Mouse (Mus musculus) heart, postnatal 10 days (tissue): ENCODE measurements around the gene Vmn1r44. TPM values are rescaled to one million over a fixed set of nuclear protein-coding genes. Genes with fewer than 3 reads are reported as not detected.
"Not testable (repeated sequence)": the region's sequence is repeated elsewhere in the genome, so short reads cannot be mapped to it uniquely, and the experiment has no call there.

ENCODE experiments used
- DNase-seq, 2 experiments: peaks; one replicate each; pipeline ENCODE4 v3.0.0; 2021
- intact Hi-C: fragments of 180-260 bp; cut with DNase I; formaldehyde crosslinking; loops from one replicate; pipeline ENCODE4 v1.15.1; 2025
- total RNA-seq, 2 experiments: library from RNA; stranded (reverse); gene quantifications; 2 replicates each; pipeline ENCODE4 v1.2.3; 2021

The Vmn1r44 gene
- total RNA-seq = not detected

- no peak for DNase-seq
- intact Hi-C loops = no loop called here
Observed at GRCm38 (mm10) chr6:89883360-89883759, at the start of gene Vmn1r44. Vmn1r44 (plus strand) TSS chr6:89883660.

DNA sequence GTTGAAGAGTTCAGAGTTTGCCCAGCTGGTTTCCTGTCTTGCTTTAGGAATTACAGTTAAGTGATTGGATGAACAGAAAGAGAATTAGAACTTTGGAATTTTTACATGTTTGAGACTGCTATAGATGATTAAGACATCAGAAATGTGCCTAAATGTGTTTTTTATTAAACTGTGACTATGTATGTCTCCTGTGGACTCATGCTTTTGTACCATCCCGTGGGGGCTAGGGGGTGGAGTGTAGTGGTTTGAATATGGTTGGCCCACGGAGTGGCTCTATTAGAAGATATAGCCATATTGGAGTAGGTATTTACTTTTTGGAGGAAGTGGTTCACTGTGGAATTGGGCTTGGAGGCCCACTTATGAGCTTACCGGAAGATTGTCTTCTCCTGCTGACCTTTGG is 25.9 kb upstream of the Vmn1r44 start:
- DNase-seq = no peak
- intact Hi-C loops = no loop called here

- DNase-seq = no peak
Observed at GRCm38 (mm10) chr6:89859839-89860238, 23.6 kb upstream of the Vmn1r44 start.

DNA sequence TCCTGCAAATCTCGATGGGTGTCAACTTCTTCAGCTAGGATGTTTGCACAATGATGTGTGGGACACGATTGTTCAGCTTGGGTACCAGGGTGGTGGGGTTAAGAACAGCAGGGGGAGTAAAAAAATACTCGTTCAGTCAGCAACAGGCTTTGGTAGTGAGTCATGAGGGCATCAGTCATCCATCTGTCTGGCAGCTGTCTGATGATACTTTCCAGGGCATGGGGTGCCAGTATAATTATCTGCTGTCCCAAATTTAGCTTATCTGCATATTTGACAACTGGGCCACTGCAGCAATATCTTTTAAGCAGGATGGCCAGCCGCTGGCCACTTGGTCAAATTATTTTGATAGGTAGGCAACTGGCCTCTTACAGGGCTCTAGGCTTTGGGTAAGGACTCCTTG is 19.7 kb upstream of the Vmn1r44 start:
- peak in 1 of 2 experiments; percentile 1 for DNase-seq
- intact Hi-C loops = no loop called here

More at GRCm38 (mm10) chr6:89859839-89860238, 23.6 kb upstream of the Vmn1r44 start:
- intact Hi-C loops = no loop called here

- intact Hi-C loops = no loop called here
- DNase-seq = no peak
Observed at GRCm38 (mm10) chr6:89867276-89867675, 16.2 kb upstream of the Vmn1r44 start.

DNA sequence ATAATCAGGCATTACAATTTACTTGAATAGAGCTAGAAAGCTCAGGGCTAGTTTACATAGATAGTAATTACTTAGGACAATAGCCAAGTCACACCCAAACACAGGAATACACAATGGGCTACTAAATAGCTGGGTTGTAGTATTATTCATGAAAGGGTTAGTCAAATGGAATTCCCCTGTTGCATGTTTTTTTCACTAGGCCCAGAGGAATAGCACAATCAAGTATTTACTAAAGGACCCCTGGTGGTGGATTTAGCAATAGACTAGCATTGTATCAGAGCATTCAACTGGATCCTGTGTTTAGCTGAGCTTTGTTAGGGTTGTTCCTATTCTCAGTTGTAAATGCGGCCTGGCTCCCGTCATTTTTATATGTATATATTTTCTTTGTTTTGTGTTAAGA is 15.5 kb upstream of the Vmn1r44 start:
- intact Hi-C loops = no loop called here
- no peak for DNase-seq

DNA sequence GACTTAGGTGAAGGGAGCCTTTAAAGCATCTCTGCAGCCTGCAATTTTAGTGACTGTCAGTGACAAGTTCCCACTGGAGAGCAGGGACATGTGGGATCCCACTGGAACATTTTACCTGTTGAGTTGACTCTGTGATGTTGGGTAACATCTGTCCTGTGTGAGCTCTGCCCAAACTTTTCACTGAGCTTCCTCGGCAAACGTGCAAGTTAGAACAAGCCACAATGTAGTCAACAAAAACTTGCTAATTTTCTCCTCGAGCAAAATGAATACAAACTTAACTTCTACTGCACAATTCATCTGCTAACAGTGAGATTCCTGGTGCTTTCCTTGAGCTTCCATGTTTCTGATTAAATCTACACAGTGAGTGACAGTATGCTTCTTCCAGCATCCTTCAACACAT is 7.1 kb upstream of the Vmn1r44 start, which contains the start of the genes Vmn1r42 and Vmn1r43:
Vmn1r42 (minus strand) TSS at position 101 of the 400 bp plus-strand sequence.
Vmn1r43 (minus strand) TSS at position 101 of the 400 bp plus-strand sequence.
- DNase-seq, intact Hi-C loops: not testable (repeated sequence)

DNA sequence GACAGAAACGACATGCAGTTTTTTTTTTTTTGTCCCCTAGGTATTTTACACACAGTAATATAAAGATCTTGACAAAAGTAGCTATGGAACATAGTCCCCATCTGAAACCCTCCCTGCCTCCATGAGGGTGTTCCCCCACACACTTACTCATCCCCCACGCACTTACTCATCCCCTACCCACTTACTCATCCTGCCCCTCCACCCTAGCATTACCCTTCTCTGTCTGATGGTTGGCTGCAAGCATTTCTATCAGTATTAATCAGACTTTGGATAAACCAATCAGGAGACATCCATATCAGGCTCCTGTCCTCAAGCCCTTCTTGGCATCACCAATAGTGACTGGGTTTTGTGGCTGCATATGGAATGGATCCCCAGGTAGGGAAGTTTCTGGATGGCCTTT is 6.5 kb upstream of the Vmn1r44 start:
- intact Hi-C loops = no loop called here
- DNase-seq = no peak

GRCm38 (mm10) chr6:89880867-89881266 is 2.6 kb upstream of the Vmn1r44 start:
- intact Hi-C loops = no loop called here
- no peak for DNase-seq

DNA sequence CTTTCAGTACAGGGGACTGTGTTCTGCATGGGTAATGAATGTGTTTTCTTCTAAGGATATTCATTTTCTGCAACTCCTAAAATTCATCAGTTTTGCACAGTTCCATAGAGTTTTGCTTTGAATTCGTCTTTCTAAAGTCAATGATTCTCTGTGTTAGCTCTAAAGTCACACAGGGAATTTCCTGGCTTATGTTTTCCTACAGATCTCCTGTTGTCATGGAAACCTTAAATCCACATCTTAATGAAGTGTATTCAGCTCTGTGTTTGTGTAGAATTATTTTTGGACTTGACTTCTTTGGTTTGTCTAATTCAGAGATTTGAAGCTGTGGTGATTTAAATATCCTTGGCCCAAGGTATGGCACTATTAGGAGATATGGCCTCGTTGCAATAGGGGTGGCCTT is 352 bp downstream of the Vmn1r44 start:
- DNase-seq = no peak
- intact Hi-C loops = no loop called here

DNA sequence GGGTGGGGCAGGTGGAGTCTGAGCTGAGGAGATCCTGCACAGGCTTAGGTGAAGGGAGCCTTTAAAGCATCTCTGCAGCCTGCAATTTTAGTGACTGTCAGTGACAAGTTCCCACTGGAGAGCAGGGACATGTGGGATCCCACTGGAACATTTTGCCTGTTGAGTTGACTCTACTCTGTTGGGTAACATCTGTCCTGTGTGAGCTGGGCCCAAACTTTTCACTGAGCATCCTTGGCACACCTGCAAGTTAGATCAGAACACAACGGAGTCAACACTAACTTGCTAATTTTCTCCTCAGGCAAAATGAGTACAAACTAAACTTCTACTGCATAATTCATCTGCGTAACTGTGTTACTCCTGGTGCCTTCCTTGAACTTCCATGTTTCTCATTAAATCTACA is 57.0 kb downstream of the Vmn1r44 start, which contains the start of gene Vmn1r45:
Vmn1r45 (minus strand) TSS at position 101 of the 400 bp plus-strand sequence.
- intact Hi-C loops, DNase-seq: not testable (repeated sequence)

DNA sequence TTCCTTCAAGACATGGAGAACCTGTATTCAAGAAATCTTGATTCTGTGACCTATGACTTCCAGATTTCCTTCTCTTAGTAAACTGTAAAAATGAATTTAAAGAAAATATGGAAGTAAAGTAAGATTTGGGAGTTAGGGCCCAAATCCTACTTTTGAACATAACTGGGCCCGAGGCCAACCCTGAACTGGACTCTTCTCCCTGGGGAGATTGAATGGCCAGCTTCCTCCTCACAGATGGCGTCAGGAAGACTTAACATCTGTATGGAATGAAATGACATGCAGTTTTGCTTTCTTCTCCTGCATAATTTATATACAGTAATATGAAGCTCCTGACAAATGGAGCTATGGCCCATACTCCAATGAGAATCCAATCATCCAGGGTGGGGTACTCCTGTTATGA is 57.5 kb downstream of the Vmn1r44 start:
- intact Hi-C loops = no loop called here
- peak in 1 of 2 experiments; percentile 3 for DNase-seq

Other genes starting within 250 kb of the Vmn1r44 start
- 10 to 100 TPM; 26.1 to 27.1 TPM for gene Txnrd3, start 239.7 kb upstream of the Vmn1r44 start, total RNA-seq
- not detected for gene Vmn1r40, start 176.1 kb upstream of the Vmn1r44 start, total RNA-seq
- not detected for gene Vmn1r41, start 142.9 kb upstream of the Vmn1r44 start, total RNA-seq
- under 1 TPM in 1 of 2 experiments, not detected in 1; 0.05 TPM for gene Vmn1r42, start 7.2 kb upstream of the Vmn1r44 start, total RNA-seq
- not detected for gene Vmn1r43, start 7.2 kb upstream of the Vmn1r44 start, total RNA-seq
- not detected for gene Vmn1r45, start 56.9 kb downstream of the Vmn1r44 start, total RNA-seq
- not detected for gene Vmn1r46, start 85.7 kb downstream of the Vmn1r44 start, total RNA-seq
- gene Vmn1r47, start 132.5 kb downstream of the Vmn1r44 start, total RNA-seq = not detected
- not detected for gene Vmn1r48, start 153.2 kb downstream of the Vmn1r44 start, total RNA-seq
- not detected for gene Vmn1r49, start 194.8 kb downstream of the Vmn1r44 start, total RNA-seq
- not detected for gene Vmn1r50, start 217.8 kb downstream of the Vmn1r44 start, total RNA-seq
- gene Vmn1r51, start 238.9 kb downstream of the Vmn1r44 start, total RNA-seq = not detected